Mouse (Mus musculus) liver, embryonic 16.5 days (tissue): ENCODE data around the gene Rerg. TPM values are rescaled to one million over a fixed set of nuclear protein-coding genes. Genes with fewer than 3 reads are reported as not detected.

Source experiments
- ATAC-seq: fragments of 200-750 bp; cut with Nextera tagmentation; 2 replicates; pipeline ENCODE4 v1.8.0; 2017; ENCODE audit warnings: low read depth, mild to moderate bottlenecking, moderate number of reproducible peaks, moderate library complexity
- H3K27ac ChIP-seq: fragments of 300-500 bp; sonication (generic); 2 replicates; pipeline ENCODE4 v1.5.1; 2014; ENCODE audit warnings: mild to moderate bottlenecking, low read length
- H3K27me3 ChIP-seq: fragments of 300-500 bp; sonication (generic); 2 replicates; pipeline ENCODE4 v1.6.1; 2014; ENCODE audit warnings: low read depth, low read length, mixed read lengths; ENCODE audit not compliant: control insufficient read depth, insufficient read depth
- H3K36me3 ChIP-seq: fragments of 300-500 bp; sonication (generic); 2 replicates; pipeline ENCODE4 v1.6.1; 2014; ENCODE audit warnings: mild to moderate bottlenecking; ENCODE audit not compliant: control insufficient read depth, insufficient read depth
- H3K4me1 ChIP-seq: fragments of 300-500 bp; sonication (generic); 2 replicates; pipeline ENCODE4 v1.6.1; 2014; ENCODE audit warnings: low read depth, low read length, mixed read lengths; ENCODE audit not compliant: control insufficient read depth
- H3K4me2 ChIP-seq: fragments of 300-500 bp; sonication (generic); 2 replicates; pipeline ENCODE4 v1.6.1; 2014; ENCODE audit warnings: low read depth, low read length, mixed read lengths
- H3K4me3 ChIP-seq: fragments of 300-500 bp; sonication (generic); 2 replicates; pipeline ENCODE4 v1.5.1; 2014; ENCODE audit warnings: low read depth, mild to moderate bottlenecking, low read length
- H3K9ac ChIP-seq: fragments of 300-500 bp; sonication (generic); 2 replicates; pipeline ENCODE4 v1.6.1; 2014; ENCODE audit warnings: low read depth, low read length
- H3K9me3 ChIP-seq: fragments of 300-500 bp; sonication (generic); replicated peaks from 2 replicates; pipeline ENCODE4 v1.6.1; 2016; ENCODE audit warnings: low read length; ENCODE audit not compliant: control insufficient read depth
- WGBS: fragments of 180-500 bp; shearing (Covaris S2); extraction: QIAGEN DNeasy Blood & Tissue Kit; methylation state at CpG from one replicate; pipeline ENCODE4 v1.1.7; 2014; ENCODE audit not compliant: insufficient replicate concordance; 5-methylcytosine and 5-hydroxymethylcytosine counted together
- polyA plus RNA-seq: library from polyadenylated mRNA; unstranded; fragments of >200 nt; fragmentation: Nextera tagmentation; extraction: Ambion mirVana; gene quantifications from 2 replicates; pipeline ENCODE4 v1.2.1, GENCODE M21; 2015

Rerg gene
- polyA plus RNA-seq, 1 experiment from 2014 or later, result 2.4 TPM

DNA sequence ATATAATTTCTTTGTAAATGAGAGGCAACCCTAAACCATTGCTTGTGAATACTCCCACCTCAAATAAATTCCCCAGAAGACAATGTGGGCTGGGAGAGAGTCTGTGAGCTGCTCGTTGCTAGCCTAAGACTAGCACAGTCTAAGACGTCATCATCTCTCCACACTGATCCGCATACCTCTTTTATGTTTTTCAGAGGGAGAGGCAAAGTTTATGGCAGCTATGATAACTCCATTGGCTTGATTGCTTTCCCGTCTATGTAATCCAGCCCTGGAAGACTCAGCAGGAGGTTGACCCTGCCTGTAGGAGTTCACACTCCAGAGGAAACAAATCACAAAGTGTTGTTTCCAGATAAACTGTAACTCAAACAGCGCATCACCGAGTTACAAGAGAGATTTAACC lies 38.9 kb downstream of the Rerg start:
- H3K27ac ChIP-seq, result no peak overlapping the region
- no peak overlapping the region for H3K4me2 ChIP-seq
- no peaks in the 10 kb centered on the region for H3K27me3 ChIP-seq
- H3K4me3 ChIP-seq, result no peak overlapping the region
- H3K36me3 ChIP-seq, result no peaks in the 10 kb centered on the region
- H3K9ac ChIP-seq, result no peak overlapping the region
- WGBS, result 42% methylated on average over 6 of the region's 6 CpGs
- H3K9me3 ChIP-seq, result no peaks in the 10 kb centered on the region
- H3K4me1 ChIP-seq, result no peaks in the 10 kb centered on the region
- no peak for ATAC-seq

DNA sequence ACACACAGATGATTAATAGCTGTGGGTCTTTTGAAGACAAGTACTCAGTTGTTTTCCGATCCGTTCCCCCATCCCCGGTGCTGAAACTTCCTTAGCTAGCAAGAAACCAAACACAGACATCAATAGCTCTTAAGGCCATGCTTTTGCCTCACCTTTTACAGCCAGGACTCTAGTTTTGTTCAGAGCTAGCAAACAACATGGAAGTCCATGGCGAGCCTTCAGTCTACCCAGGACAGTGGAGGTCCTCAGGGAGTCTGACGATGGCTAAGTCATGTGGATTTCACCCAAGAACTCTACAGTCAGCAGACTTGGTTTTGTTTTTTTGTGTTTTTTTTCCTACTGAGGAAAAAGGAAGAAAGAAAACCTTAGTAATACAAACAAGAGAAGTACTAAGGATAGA lies 43.4 kb downstream of the Rerg start:
- Histone ChIP-seq H3K9me3 (no peaks in the 10 kb centered on the region), H3K27me3 (no peaks in the 10 kb centered on the region), H3K27ac (no peak overlapping the region), H3K9ac (no peak overlapping the region), H3K4me1 (no peaks in the 10 kb centered on the region), H3K4me3 (no peak overlapping the region), H3K36me3 (no peaks in the 10 kb centered on the region), H3K4me2 (no peak overlapping the region)
- no peak for ATAC-seq
- 56% methylated on average over 5 of the region's 5 CpGs for WGBS

DNA sequence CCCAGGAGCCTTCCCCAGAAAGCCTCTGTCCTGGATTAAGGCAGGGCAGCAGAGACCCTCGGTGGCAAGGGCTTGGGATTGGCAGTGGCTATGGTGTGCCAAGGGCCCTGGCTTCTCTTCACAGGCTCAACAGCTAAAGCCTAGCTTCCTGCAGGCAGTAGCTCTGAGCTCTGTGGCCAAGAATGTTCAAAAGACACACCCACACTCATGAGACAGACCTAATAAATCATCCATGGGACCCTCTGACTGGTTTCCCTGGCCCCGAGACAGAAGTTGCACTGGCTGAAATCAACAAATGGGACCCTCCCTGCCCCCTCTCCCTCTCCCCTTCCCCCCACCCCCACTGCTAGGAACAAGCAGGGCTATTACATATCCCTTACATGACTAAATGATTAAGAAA lies 44.1 kb downstream of the Rerg start:
- Histone ChIP-seq H3K4me1 (no peaks in the 10 kb centered on the region), H3K27ac (no peak overlapping the region), H3K4me3 (no peak overlapping the region), H3K9me3 (no peaks in the 10 kb centered on the region), H3K9ac (no peak overlapping the region), H3K4me2 (no peak overlapping the region), H3K27me3 (no peaks in the 10 kb centered on the region), H3K36me3 (no peaks in the 10 kb centered on the region)
- ATAC-seq, result no peak
- 42% methylated on average over 2 of the region's 2 CpGs for WGBS

- H3K27me3 ChIP-seq, result no peaks in the 10 kb centered on the region
- H3K4me2 ChIP-seq, result no peak overlapping the region
- no peak overlapping the region for H3K27ac ChIP-seq
- H3K4me3 ChIP-seq, result no peak overlapping the region
- 22% methylated on average over 9 of the region's 9 CpGs for WGBS
- no peak for ATAC-seq
- no peaks in the 10 kb centered on the region for H3K9me3 ChIP-seq
- H3K36me3 ChIP-seq, result no peaks in the 10 kb centered on the region
- H3K9ac ChIP-seq, result no peak overlapping the region
- H3K4me1 ChIP-seq, result no peaks in the 10 kb centered on the region
Measured at GRCm38 (mm10) chr6:137125433-137125832, 44.9 kb downstream of the Rerg start.

DNA sequence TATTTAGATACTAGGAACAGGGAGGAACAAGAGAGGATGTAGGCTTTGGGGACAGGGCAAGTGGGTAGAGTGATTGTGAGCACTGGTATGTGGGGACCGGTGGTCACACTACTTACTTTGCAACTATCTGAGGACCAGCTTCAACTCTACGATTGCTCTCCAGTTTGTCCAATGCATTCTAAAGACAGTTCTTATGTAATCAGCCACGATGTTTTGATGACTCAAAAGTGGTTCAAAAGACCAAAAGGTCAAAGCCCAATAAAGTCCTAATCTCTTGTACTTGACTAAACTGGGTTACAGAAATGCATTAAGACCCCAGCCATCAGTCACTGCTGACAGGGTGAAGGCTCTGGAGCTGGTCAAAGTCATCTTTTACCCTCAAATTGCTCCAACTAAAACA lies 45.3 kb downstream of the Rerg start:
- no peaks in the 10 kb centered on the region for H3K4me1 ChIP-seq
- no peak overlapping the region for H3K27ac ChIP-seq
- no peak for ATAC-seq
- H3K9ac ChIP-seq, result no peak overlapping the region
- WGBS, result 36% methylated on average over 3 of the region's 3 CpGs
- no peak overlapping the region for H3K4me3 ChIP-seq
- no peaks in the 10 kb centered on the region for H3K36me3 ChIP-seq
- H3K9me3 ChIP-seq, result no peaks in the 10 kb centered on the region
- no peaks in the 10 kb centered on the region for H3K27me3 ChIP-seq
- no peak overlapping the region for H3K4me2 ChIP-seq

GRCm38 (mm10) chr6:137116849-137117473 lies 53.3 kb downstream of the Rerg start:
- 68% methylated on average over 1 of the region's 1 CpGs for whole genome bisulfite sequencing
- Histone ChIP-seq H3K27ac (no peak overlapping the region), H3K4me1 (no peaks in the 10 kb centered on the region), H3K4me2 (no peak overlapping the region), H3K9me3 (no peaks in the 10 kb centered on the region), H3K9ac (no peak overlapping the region), H3K4me3 (no peak overlapping the region), H3K27me3 (no peaks in the 10 kb centered on the region), H3K36me3 (no peaks in the 10 kb centered on the region)
- ATAC-seq, result no peak

GRCm38 (mm10) chr6:137114859-137115258 lies 55.4 kb downstream of the Rerg start:
- H3K27me3 ChIP-seq, result no peaks in the 10 kb centered on the region
- H3K27ac ChIP-seq, result no peak overlapping the region
- H3K4me2 ChIP-seq, result no peak overlapping the region
- WGBS, result 61% methylated on average over 7 of the region's 7 CpGs
- H3K9me3 ChIP-seq, result no peaks in the 10 kb centered on the region
- no peak overlapping the region for H3K4me3 ChIP-seq
- H3K36me3 ChIP-seq, result no peaks in the 10 kb centered on the region
- no peaks in the 10 kb centered on the region for H3K4me1 ChIP-seq
- H3K9ac ChIP-seq, result no peak overlapping the region
- ATAC-seq, result no peak

DNA sequence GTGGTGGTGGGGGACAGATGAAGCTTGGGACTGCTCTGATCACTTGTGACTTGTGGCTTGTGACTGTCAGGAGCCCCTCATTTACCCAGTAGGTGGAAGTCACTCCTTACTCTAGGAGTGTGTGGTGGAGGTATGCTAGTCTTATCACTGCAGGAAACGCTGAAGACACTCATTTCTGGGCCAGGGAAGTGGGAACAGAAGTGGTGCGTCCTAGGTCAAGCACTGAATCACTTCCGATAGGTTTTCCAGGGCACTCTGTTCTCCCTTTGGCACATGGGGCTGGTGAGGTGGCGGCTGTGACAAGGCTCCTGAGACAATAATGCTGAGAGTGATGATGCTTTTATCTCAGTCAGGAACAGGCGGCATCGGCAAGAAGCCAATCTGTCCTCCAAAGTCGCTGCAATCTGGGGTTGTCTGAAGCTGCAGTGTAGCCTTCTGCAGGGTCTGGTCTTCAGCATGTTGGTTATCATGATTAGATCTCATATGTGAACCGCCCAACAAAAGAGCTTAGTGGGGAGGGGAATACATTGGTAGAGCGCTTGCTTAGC lies 59.0 kb downstream of the Rerg start:
- Histone ChIP-seq H3K27ac (no peak overlapping the region), H3K4me3 (no peak overlapping the region), H3K27me3 (no peaks in the 10 kb centered on the region), H3K4me1 (no peaks in the 10 kb centered on the region), H3K9ac (no peak overlapping the region), H3K9me3 (no peaks in the 10 kb centered on the region), H3K36me3 (no peaks in the 10 kb centered on the region), H3K4me2 (no peak overlapping the region)
- ATAC-seq, result no peak
- 56% methylated on average over 9 of the region's 9 CpGs for WGBS

DNA sequence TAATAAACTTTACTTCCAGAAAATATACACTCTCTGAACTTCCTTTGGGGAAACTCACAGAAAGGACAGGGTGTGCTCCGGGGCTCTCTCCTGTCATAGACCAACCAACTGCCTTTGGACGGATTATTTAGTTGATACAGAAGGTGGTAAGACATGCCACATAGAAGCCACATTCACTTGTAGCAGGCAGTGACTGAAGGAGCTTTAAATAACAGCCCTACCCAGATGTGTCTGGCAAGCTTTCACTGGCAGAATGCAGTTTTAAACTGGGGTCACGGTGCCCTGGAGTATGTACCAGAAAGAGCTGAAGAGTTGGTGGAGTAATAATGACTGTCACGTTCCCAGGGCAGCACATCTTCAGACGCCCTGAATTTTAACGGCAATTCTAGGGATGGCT lies 59.5 kb downstream of the Rerg start:
- 66% methylated on average over 6 of the region's 6 CpGs for WGBS
- no peak for ATAC-seq
- Histone ChIP-seq H3K4me2 (no peak overlapping the region), H3K36me3 (no peaks in the 10 kb centered on the region), H3K4me3 (no peak overlapping the region), H3K9me3 (no peaks in the 10 kb centered on the region), H3K27me3 (no peaks in the 10 kb centered on the region), H3K4me1 (no peaks in the 10 kb centered on the region), H3K27ac (no peak overlapping the region), H3K9ac (no peak overlapping the region)
